Mouse (Mus musculus) intestine, postnatal 0 days (tissue): ENCODE results near the gene Cuedc1. TPM values are rescaled to one million over a fixed set of nuclear protein-coding genes. Genes with fewer than 3 reads are reported as not detected.

Experiments
- ATAC-seq: fragments of 200-750 bp; cut with Nextera tagmentation; 2 replicates; pipeline ENCODE4 v1.8.0; 2017; ENCODE audit warnings: mild to moderate bottlenecking, moderate TSS enrichment, moderate library complexity
- H3K27ac ChIP-seq: fragments of 300-500 bp; sonication (generic); 2 replicates; pipeline ENCODE4 v1.5.1; 2014; ENCODE audit warnings: mild to moderate bottlenecking, low read depth, low read length, moderate library complexity
- H3K27me3 ChIP-seq: fragments of 300-500 bp; sonication (generic); replicated peaks from 2 replicates; pipeline ENCODE4 v1.6.1; 2014; ENCODE audit warnings: low read length, mixed read lengths; ENCODE audit not compliant: control insufficient read depth, insufficient read depth
- H3K36me3 ChIP-seq: fragments of 300-500 bp; sonication (generic); 2 replicates; pipeline ENCODE4 v1.6.1; 2014; ENCODE audit warnings: mild to moderate bottlenecking, moderate library complexity; ENCODE audit not compliant: control insufficient read depth, insufficient read depth
- H3K4me1 ChIP-seq: fragments of 300-500 bp; sonication (generic); replicated peaks from 2 replicates; pipeline ENCODE4 v1.6.1; 2014; ENCODE audit warnings: antibody characterized with exemption, low read length, mixed read lengths; ENCODE audit not compliant: control insufficient read depth, insufficient read depth
- H3K4me2 ChIP-seq: fragments of 300-500 bp; sonication (generic); replicated peaks from 2 replicates; pipeline ENCODE4 v1.6.1; 2014; ENCODE audit warnings: low read depth, mild to moderate bottlenecking, moderate library complexity
- H3K4me3 ChIP-seq: fragments of 300-500 bp; sonication (generic); 2 replicates; pipeline ENCODE4 v1.5.1; 2014; ENCODE audit warnings: low read depth, low read length
- H3K9ac ChIP-seq: fragments of 300-500 bp; sonication (generic); 2 replicates; pipeline ENCODE4 v1.6.1; 2014; ENCODE audit warnings: mild to moderate bottlenecking, low read depth, low read length
- H3K9me3 ChIP-seq: fragments of 300-500 bp; sonication (generic); 2 replicates; pipeline ENCODE4 v1.6.1; 2016; ENCODE audit warnings: mixed run types; ENCODE audit not compliant: control insufficient read depth
- CTCF ChIP-seq: sonication (generic); IDR thresholded peaks from 2 replicates; pipeline ENCODE4 v1.5.1; 2016; ENCODE audit warnings: low read depth, mild to moderate bottlenecking, control low read depth, antibody characterized with exemption, moderate library complexity
- WGBS: fragments of 180-500 bp; shearing (Covaris S2); extraction: QIAGEN DNeasy Blood & Tissue Kit; methylation state at CpG from one replicate; pipeline ENCODE4 v1.1.7; 2014; 5-methylcytosine and 5-hydroxymethylcytosine counted together
- polyA plus RNA-seq: library from polyadenylated mRNA; unstranded; fragments of >200 nt; fragmentation: Nextera tagmentation; extraction: Ambion mirVana; gene quantifications from 2 replicates; pipeline ENCODE4 v1.2.1, GENCODE M21; 2015

Gene Cuedc1
- polyA plus RNA-seq, 1 experiment from 2014 or later, result 7.1 TPM

GRCm38 (mm10) chr11:88067586-88068410 is 30.1 kb upstream of the Cuedc1 start, which contains the start of gene Vezf1:
Gene Vezf1 (plus strand): TSS chr11:88068279.
- Histone ChIP-seq H3K27me3 (no peaks in the 10 kb centered on the region), H3K9ac (peak within 1 kb of the TSS; percentile 92), H3K4me2 (peak within 1 kb of the TSS; percentile 92), H3K9me3 (no peaks in the 10 kb centered on the region), H3K36me3 (no peaks in the 10 kb centered on the region), H3K4me1 (no peaks in the 10 kb centered on the region), H3K4me3 (peak within 1 kb of the TSS; percentile 95), H3K27ac (peak within 1 kb of the TSS; percentile 91)
- ATAC-seq, result peak; percentile 83
- under 1% methylated on average over 32 of the region's 81 CpGs for WGBS
- 0 out of 2 replicates have a peak, but pooled peaks have one; percentile 10 for TF ChIP-seq CTCF

- H3K4me3 ChIP-seq, result peak overlapping the region; percentile 95
- peaks cover 5% of the 10 kb centered on the region for H3K36me3 ChIP-seq
- no peak for TF ChIP-seq CTCF
- no peaks in the 10 kb centered on the region for H3K27me3 ChIP-seq
- peak overlapping the region; percentile 91 for H3K27ac ChIP-seq
- H3K9me3 ChIP-seq, result no peaks in the 10 kb centered on the region
- under 1% methylated on average over 77 of the region's 92 CpGs for WGBS
- peak; percentile 76 for ATAC-seq
- H3K4me1 ChIP-seq, result no peaks in the 10 kb centered on the region
- H3K9ac ChIP-seq, result peak overlapping the region; percentile 92
- H3K4me2 ChIP-seq, result peak overlapping the region; percentile 92
Observed at GRCm38 (mm10) chr11:88068411-88069245, 29.2 kb upstream of the Cuedc1 start.

GRCm38 (mm10) chr11:88069246-88069570 is 28.6 kb upstream of the Cuedc1 start:
- no peak for ATAC-seq
- peak overlapping the region; percentile 92 for H3K4me2 ChIP-seq
- H3K36me3 ChIP-seq, result peaks cover 7% of the 10 kb centered on the region
- no peaks in the 10 kb centered on the region for H3K27me3 ChIP-seq
- H3K9me3 ChIP-seq, result no peaks in the 10 kb centered on the region
- H3K27ac ChIP-seq, result peak overlapping the region; percentile 91; the same call in 1 of the 2 replicates
- H3K4me1 ChIP-seq, result no peaks in the 10 kb centered on the region
- no peak for TF ChIP-seq CTCF
- peak overlapping the region; percentile 92 for H3K9ac ChIP-seq
- under 1% methylated on average over 12 of the region's 12 CpGs for WGBS
- H3K4me3 ChIP-seq, result peak overlapping the region; percentile 95

- no peak for TF ChIP-seq CTCF
- WGBS, result 28% methylated on average over 4 of the region's 4 CpGs
- no peak overlapping the region for H3K9ac ChIP-seq
- peak overlapping the region; percentile 92; the same call in 1 of the 2 replicates for H3K4me2 ChIP-seq
- no peak for ATAC-seq
- H3K36me3 ChIP-seq, result peaks cover 12% of the 10 kb centered on the region
- H3K27ac ChIP-seq, result no peak overlapping the region
- no peaks in the 10 kb centered on the region for H3K27me3 ChIP-seq
- H3K4me3 ChIP-seq, result no peak overlapping the region
- H3K4me1 ChIP-seq, result no peaks in the 10 kb centered on the region
- no peaks in the 10 kb centered on the region for H3K9me3 ChIP-seq
Observed at GRCm38 (mm10) chr11:88070392-88070791, 27.5 kb upstream of the Cuedc1 start.

- no peak for TF ChIP-seq CTCF
- no peak overlapping the region for H3K4me3 ChIP-seq
- 32% methylated on average over 5 of the region's 5 CpGs for WGBS
- no peaks in the 10 kb centered on the region for H3K27me3 ChIP-seq
- no peaks in the 10 kb centered on the region for H3K9me3 ChIP-seq
- H3K27ac ChIP-seq, result no peak overlapping the region
- H3K36me3 ChIP-seq, result peaks cover 14% of the 10 kb centered on the region
- ATAC-seq, result no peak
- no peaks in the 10 kb centered on the region for H3K4me1 ChIP-seq
- H3K4me2 ChIP-seq, result peak overlapping the region; percentile 17
- no peak overlapping the region for H3K9ac ChIP-seq
Observed at GRCm38 (mm10) chr11:88071113-88071512, 26.7 kb upstream of the Cuedc1 start.

GRCm38 (mm10) chr11:88073343-88073875 is 24.4 kb upstream of the Cuedc1 start:
- ATAC-seq, result no peak
- no peak overlapping the region for H3K9ac ChIP-seq
- no peak overlapping the region; the same call in 1 of the 2 replicates for H3K27ac ChIP-seq
- H3K4me2 ChIP-seq, result 0 out of 2 replicates have a peak overlapping the region, but pooled peaks have one; percentile 6
- 78% methylated on average over 14 of the region's 14 CpGs for WGBS
- peaks cover 31% of the 10 kb centered on the region for H3K36me3 ChIP-seq
- H3K4me3 ChIP-seq, result no peak overlapping the region
- TF ChIP-seq CTCF, result no peak
- H3K4me1 ChIP-seq, result no peaks in the 10 kb centered on the region
- H3K9me3 ChIP-seq, result no peaks in the 10 kb centered on the region
- H3K27me3 ChIP-seq, result no peaks in the 10 kb centered on the region
